ENCODE assay signal across 8 mouse cellular contexts in the genomic region with DNA sequence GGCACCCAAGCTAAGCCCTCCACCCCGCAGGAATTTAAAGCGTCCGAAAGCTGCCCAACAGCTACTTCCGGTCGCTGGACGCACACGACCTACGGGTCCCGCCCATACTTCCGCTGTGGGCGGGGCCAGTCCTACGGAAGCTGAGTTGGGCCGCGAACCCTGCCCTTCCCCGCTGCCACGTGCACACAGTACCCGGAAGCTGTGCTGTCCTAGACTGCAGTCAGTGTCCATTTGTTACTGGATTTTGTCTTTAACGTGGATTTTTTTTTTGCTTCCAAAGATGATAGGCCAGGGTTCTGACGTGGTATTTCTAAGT. TPM values are rescaled to one million over a fixed set of nuclear protein-coding genes. Genes with fewer than 3 reads are reported as not detected.
DNase-seq lines count a peak whose midpoint lies in the region; ATAC-seq lines count a peak whose summit lies in the region.

A gene (minus strand): TSS at position 79 of the 316 bp plus-strand sequence.

- intact Hi-C loops in gastrocnemius, postnatal 14 days (cut with DNase I; ENCODE audit: low total_unique reads), result no loop called here
- intact Hi-C loops in left cerebral cortex, postnatal 10 days (cut with DNase I), result no loop called here

- peak; percentile 98 for ATAC-seq in inflammation-experienced regulatory T-cells, adult 6 months
- peak; percentile 99 for ATAC-seq in megakaryocyte-erythroid progenitor cell, adult 5-6 weeks (replicated peaks; ENCODE audit: low FRiP score, low TSS enrichment, poor library complexity, severe bottlenecking)

- peak; percentile 97 for DNase-seq in adipocyte (ENCODE audit: low spot score)
- peak; percentile 97 for DNase-seq in embryo, embryonic 10 days (ENCODE audit: low spot score)
- DNase-seq in gastrocnemius, postnatal 14 days, result peak; percentile 94
- peak; percentile 91 to 96 for DNase-seq in left cerebral cortex, postnatal 10 days (ENCODE audit: extremely low spot score in 1 of 2, low spot score in 2 of 2)
- DNase-seq in right cerebral cortex, postnatal 25 days, result peak; percentile 92
- peak; percentile 92 to 93 for DNase-seq in urinary bladder, postnatal 4 days (ENCODE audit: low spot score in 2 of 2)

RNA-seq across cellular contexts. Expression of the gene that starts here (rescaled TPM):
- total RNA-seq in gastrocnemius, postnatal 14 days (2021), result 10 to 100 TPM; 14.3 to 17.0 TPM
- polyA plus RNA-seq in inflammation-experienced regulatory T-cells, adult 6 months (2017; shearing (Covaris generic)), result 10 to 100 TPM; 80.9 to 96.4 (median 82.6) TPM
- 10 to 100 TPM; 33.6 to 37.3 TPM for total RNA-seq in left cerebral cortex, postnatal 10 days (2021)
- 69.6 and 73.5 TPM in 2 replicates for total RNA-seq in megakaryocyte-erythroid progenitor cell, adult 5-6 weeks (2014; fragmentation: Nextera tagmentation)
- 66.7 and 69.1 TPM in 2 replicates for total RNA-seq in megakaryocyte-erythroid progenitor cell, adult 5-6 weeks (2017)

Comparison
In these comparisons a context has a peak if more than half of its experiments do, and no peak if none do; other contexts are left out.
1. Peak in every context shown above with its lines: DNase-seq and ATAC-seq.